Mouse (Mus musculus) small intestine, adult 2 months (tissue): ENCODE results near the gene Tmem74b.

ENCODE experiments used
- CTCF ChIP-seq: fragments of 200-500 bp; IDR thresholded peaks from 2 replicates; pipeline ENCODE4 v1.5.1; 2012; ENCODE audit warnings: low read depth, mild to moderate bottlenecking, control low read depth, inconsistent platforms, low read length, moderate library complexity, mixed read lengths; ENCODE audit not compliant: insufficient replicate concordance, insufficient read length; ENCODE audit errors: extremely low read depth
- POLR2A ChIP-seq: fragments of 200-500 bp; IDR thresholded peaks from 2 replicates; pipeline ENCODE4 v1.6.1; 2012; ENCODE audit warnings: low read depth, mild to moderate bottlenecking, control low read depth, inconsistent platforms, low read length, moderate library complexity

DNA sequence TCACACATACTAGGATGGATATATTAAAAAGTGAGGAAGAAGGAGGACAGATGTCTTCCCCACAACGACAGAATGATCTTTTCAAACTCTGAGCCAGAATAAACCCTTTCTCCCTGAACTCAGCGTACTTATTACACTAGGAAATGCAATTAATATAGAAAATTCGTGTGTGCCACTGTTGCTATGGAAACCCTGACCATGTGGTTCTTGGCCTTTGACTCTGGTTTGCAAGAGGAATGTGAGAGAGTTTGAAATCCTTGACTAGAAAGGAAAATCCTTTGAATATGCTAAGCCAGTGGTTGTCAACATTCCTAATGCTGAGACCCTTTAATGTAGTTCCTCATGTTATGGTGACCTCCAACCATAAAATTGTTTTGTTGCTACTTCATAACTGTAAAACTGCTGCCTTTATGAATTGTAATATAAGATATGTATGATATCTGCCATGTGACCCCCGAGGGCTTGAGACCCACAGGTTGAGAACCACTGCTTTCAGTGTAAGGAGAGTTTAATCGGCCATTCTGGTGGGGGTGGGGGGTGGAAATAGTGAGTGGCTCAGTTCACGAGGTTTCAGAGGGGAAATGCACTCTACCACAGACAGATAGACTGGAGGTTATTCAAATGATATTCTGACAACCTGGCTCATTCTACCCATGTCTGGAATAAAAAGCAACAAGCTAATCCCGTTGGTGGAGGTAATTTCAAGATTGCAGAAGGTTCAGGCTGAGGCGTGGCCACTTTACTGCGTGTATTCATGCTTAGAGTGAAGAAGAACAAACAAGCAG lies 54.7 kb downstream of the Tmem74b start:
- no peak for TF ChIP-seq CTCF
- no peak for TF ChIP-seq POLR2A
